Mouse (Mus musculus): ENCODE data around the gene Sdc1. TPM values are rescaled to one million over a fixed set of nuclear protein-coding genes. Genes with fewer than 3 reads are reported as not detected.

The Sdc1 gene
- polyA plus RNA-seq, 1 experiment from 2014 or later = 43.5 TPM

- no peak for ATAC-seq (ENCODE audit: low FRiP score, low read depth)
- H3K4me3 ChIP-seq = no peak overlapping the region
Measured at GRCm38 (mm10) chr12:8786476-8786875, 15.4 kb downstream of the Sdc1 start.

GRCm38 (mm10) chr12:8786984-8787730 is 16.0 kb downstream of the Sdc1 start:
- H3K36me3 ChIP-seq = peaks cover 29% of the 10 kb centered on the region
- no peak for ATAC-seq (ENCODE audit: low FRiP score, low read depth)
- WGBS = 92% methylated on average over 12 of the region's 12 CpGs

More at GRCm38 (mm10) chr12:8786476-8786875, 15.4 kb downstream of the Sdc1 start:
- Histone ChIP-seq H3K36me3 (peaks cover 23% of the 10 kb centered on the region), H3K9ac (no peak overlapping the region), H3K9me3 (no peaks in the 10 kb centered on the region), H3K27me3 (replicated peaks) (no peaks in the 10 kb centered on the region), H3K4me1 (peaks cover 9% of the 10 kb centered on the region; the same call in 1 of the 2 replicates), H3K27ac (no peak overlapping the region), H3K4me2 (replicated peaks) (no peak overlapping the region)
- WGBS = 86% methylated on average over 5 of the region's 5 CpGs

DNA sequence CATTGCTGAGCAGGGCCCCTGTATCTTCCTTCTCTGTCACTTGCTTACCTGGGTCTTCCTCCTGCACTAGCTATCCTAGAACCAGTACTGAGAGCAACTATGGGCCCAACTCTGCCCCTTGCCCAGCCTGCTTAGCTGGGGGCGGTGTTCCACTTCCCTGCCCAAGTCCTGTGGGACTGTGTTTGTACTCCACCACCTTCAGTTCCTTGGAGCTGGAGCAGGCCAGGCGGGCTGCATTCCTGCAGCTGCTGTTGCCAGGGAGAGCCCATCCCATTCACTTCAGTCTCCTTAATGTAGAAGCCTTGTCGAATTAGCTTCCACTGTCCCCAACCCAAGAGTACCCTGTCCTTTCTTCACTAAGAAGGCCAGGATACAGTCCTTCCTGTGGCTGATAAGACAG is 17.3 kb downstream of the Sdc1 start:
- Histone ChIP-seq H3K4me1 (peaks cover 9% of the 10 kb centered on the region; the same call in 1 of the 2 replicates), H3K27me3 (replicated peaks) (no peaks in the 10 kb centered on the region), H3K27ac (no peak overlapping the region), H3K9me3 (no peaks in the 10 kb centered on the region), H3K9ac (no peak overlapping the region), H3K4me3 (no peak overlapping the region), H3K4me2 (replicated peaks) (no peak overlapping the region), H3K36me3 (peaks cover 31% of the 10 kb centered on the region)
- no peak for ATAC-seq (ENCODE audit: low FRiP score, low read depth)
- WGBS = 52% methylated on average over 3 of the region's 3 CpGs

More at GRCm38 (mm10) chr12:8786984-8787730, 16.0 kb downstream of the Sdc1 start:
- Histone ChIP-seq H3K4me3 (no peak overlapping the region), H3K4me2 (replicated peaks) (no peak overlapping the region), H3K9ac (no peak overlapping the region), H3K4me1 (peaks cover 9% of the 10 kb centered on the region; the same call in 1 of the 2 replicates), H3K27me3 (replicated peaks) (no peaks in the 10 kb centered on the region), H3K9me3 (no peaks in the 10 kb centered on the region), H3K27ac (no peak overlapping the region)

DNA sequence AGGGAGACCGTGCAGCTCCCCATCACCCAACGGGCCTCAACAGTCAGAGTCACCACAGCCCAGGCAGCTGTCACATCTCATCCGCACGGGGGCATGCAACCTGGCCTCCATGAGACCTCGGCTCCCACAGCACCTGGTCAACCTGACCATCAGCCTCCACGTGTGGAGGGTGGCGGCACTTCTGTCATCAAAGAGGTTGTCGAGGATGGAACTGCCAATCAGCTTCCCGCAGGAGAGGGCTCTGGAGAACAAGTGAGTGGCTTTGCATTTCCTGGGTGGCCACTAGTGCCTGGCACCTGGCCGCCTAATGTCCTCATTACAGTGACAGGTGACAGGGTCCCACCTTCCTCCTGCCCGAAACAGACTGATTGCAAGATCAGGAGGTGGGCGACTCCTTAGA is 19.5 kb downstream of the Sdc1 start:
- Histone ChIP-seq H3K27ac (no peak overlapping the region), H3K36me3 (peaks cover 52% of the 10 kb centered on the region)
- 91% methylated on average over 12 of the region's 12 CpGs for WGBS

GRCm38 (mm10) chr12:8793410-8794051 is 22.4 kb downstream of the Sdc1 start:
- H3K9me3 ChIP-seq = no peaks in the 10 kb centered on the region
- 91% methylated on average over 2 of the region's 2 CpGs for WGBS
- H3K4me3 ChIP-seq = no peak overlapping the region
- no peak overlapping the region for H3K9ac ChIP-seq
- ATAC-seq (ENCODE audit: low FRiP score, low read depth) = no peak
- H3K4me2 ChIP-seq (replicated peaks) = no peak overlapping the region
- H3K4me1 ChIP-seq = peaks cover 4% of the 10 kb centered on the region; the same call in 1 of the 2 replicates
- no peaks in the 10 kb centered on the region for H3K27me3 ChIP-seq (replicated peaks)
- no peak overlapping the region for H3K27ac ChIP-seq
- H3K36me3 ChIP-seq = peaks cover 52% of the 10 kb centered on the region

More for the DNA sequence above, 19.5 kb downstream of the Sdc1 start:
- Histone ChIP-seq H3K4me1 (peaks cover 6% of the 10 kb centered on the region; the same call in 1 of the 2 replicates), H3K4me2 (replicated peaks) (no peak overlapping the region), H3K9ac (no peak overlapping the region), H3K4me3 (no peak overlapping the region), H3K9me3 (no peaks in the 10 kb centered on the region), H3K27me3 (replicated peaks) (no peaks in the 10 kb centered on the region)
- ATAC-seq (ENCODE audit: low FRiP score, low read depth) = no peak

DNA sequence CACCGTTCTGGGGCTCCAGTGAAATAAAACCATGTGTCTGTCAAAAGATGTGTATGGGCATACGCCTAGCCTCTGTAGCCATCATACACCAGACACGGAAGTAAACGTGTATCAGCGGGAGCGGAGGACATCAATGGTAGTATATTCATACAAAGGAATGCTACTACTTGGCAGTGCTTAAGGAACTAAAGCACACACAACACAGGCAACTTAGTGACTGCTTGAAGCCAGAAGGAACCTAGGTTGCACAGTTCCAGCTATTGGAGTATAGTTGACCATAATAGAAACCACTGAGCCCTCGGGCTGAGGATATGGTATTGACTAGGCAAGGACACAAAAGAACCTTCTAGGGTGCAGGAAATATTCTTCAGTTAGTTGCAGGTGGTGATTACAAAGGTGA is 26.8 kb downstream of the Sdc1 start:
- no peak overlapping the region for H3K4me2 ChIP-seq (replicated peaks)
- 90% methylated on average over 7 of the region's 7 CpGs for WGBS

DNA sequence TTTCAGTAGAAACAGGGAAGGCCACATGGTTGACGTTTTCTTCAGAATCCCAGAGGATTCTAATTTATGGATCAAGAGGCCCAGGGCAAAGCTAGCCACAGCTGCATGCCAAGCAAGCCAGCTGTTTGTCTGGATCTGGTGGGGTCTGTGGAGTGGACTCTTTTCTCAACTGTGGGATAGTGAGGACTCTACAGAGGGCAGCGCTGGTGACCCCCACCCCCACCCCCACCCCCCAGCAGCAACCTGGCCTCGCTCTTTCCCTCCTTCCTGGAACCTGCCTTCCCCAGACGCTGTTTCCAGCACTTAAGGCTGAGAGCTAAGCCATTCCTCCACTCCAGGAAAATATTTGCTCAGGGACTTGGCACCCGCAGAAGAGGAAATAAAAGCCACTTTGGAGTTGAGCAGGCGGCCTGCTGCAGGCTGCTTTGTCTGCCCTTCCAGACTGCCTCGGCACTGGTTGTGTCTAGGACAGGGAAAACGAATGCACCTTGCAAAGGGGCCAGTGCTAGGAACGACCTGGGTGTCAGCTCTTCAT is 27.4 kb downstream of the Sdc1 start:
- Histone ChIP-seq H3K4me1 (0 out of 2 replicates have a peak, but pooled peaks cover 4% of the 10 kb centered on the region), H3K27me3 (replicated peaks) (no peaks in the 10 kb centered on the region), H3K4me2 (replicated peaks) (no peak overlapping the region), H3K9ac (no peak overlapping the region), H3K9me3 (no peaks in the 10 kb centered on the region), H3K27ac (no peak overlapping the region), H3K4me3 (no peak overlapping the region), H3K36me3 (peaks cover 20% of the 10 kb centered on the region)
- ATAC-seq (ENCODE audit: low FRiP score, low read depth) = no peak
- whole genome bisulfite sequencing = 54% methylated on average over 9 of the region's 9 CpGs

More for the DNA sequence above, 26.8 kb downstream of the Sdc1 start:
- H3K36me3 ChIP-seq = peaks cover 22% of the 10 kb centered on the region
- no peak overlapping the region for H3K4me3 ChIP-seq
- no peaks in the 10 kb centered on the region for H3K27me3 ChIP-seq (replicated peaks)
- H3K9me3 ChIP-seq = no peaks in the 10 kb centered on the region
- H3K27ac ChIP-seq = no peak overlapping the region
- H3K4me1 ChIP-seq = 0 out of 2 replicates have a peak, but pooled peaks cover 4% of the 10 kb centered on the region
- no peak overlapping the region for H3K9ac ChIP-seq
- no peak for ATAC-seq (ENCODE audit: low FRiP score, low read depth)

- Histone ChIP-seq H3K36me3 (no peaks in the 10 kb centered on the region), H3K9ac (no peak overlapping the region), H3K27ac (no peak overlapping the region), H3K4me1 (0 out of 2 replicates have a peak, but pooled peaks cover 2% of the 10 kb centered on the region), H3K4me2 (replicated peaks) (no peak overlapping the region), H3K9me3 (no peaks in the 10 kb centered on the region), H3K4me3 (no peak overlapping the region), H3K27me3 (replicated peaks) (no peaks in the 10 kb centered on the region)
- 59% methylated on average over 10 of the region's 10 CpGs for WGBS
- no peak for ATAC-seq (ENCODE audit: low FRiP score, low read depth)
Measured at GRCm38 (mm10) chr12:8803421-8804076, 32.4 kb downstream of the Sdc1 start.

GRCm38 (mm10) chr12:8804077-8804456 is 32.9 kb downstream of the Sdc1 start:
- no peak overlapping the region for H3K4me2 ChIP-seq (replicated peaks)
- no peak overlapping the region for H3K9ac ChIP-seq
- no peak overlapping the region for H3K4me3 ChIP-seq
- H3K4me1 ChIP-seq = no peaks in the 10 kb centered on the region
- H3K9me3 ChIP-seq = no peaks in the 10 kb centered on the region
- H3K27me3 ChIP-seq (replicated peaks) = no peaks in the 10 kb centered on the region
- ATAC-seq (ENCODE audit: low FRiP score, low read depth) = no peak
- WGBS = 88% methylated on average over 3 of the region's 3 CpGs
- H3K36me3 ChIP-seq = no peaks in the 10 kb centered on the region
- no peak overlapping the region for H3K27ac ChIP-seq

GRCm38 (mm10) chr12:8804934-8805722 is 34.0 kb downstream of the Sdc1 start:
- Histone ChIP-seq H3K27ac (no peak overlapping the region), H3K4me1 (no peaks in the 10 kb centered on the region), H3K4me2 (replicated peaks) (no peak overlapping the region), H3K4me3 (no peak overlapping the region), H3K27me3 (replicated peaks) (no peaks in the 10 kb centered on the region), H3K36me3 (no peaks in the 10 kb centered on the region), H3K9ac (no peak overlapping the region), H3K9me3 (no peaks in the 10 kb centered on the region)
- no peak for ATAC-seq (ENCODE audit: low FRiP score, low read depth)
- WGBS = 74% methylated on average over 7 of the region's 7 CpGs

DNA sequence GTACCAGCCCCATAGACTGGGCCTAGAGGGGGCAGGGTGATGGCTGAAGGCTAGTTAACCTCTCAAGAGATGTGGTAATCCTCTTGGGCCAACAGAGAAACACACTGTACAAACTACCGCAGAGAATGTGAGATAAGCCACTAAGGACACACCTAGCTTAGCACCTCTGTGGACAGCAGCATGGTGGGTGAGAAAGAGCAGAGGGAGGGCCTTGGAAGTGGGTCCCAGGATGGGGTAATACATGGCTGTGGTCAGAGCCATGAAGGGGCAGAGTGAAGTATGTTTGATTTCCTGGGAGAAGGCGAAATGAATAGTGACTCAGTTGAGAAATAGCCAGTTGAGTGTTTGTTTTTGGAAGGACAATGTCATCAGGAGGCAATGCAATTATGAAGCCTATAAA is 38.0 kb downstream of the Sdc1 start:
- Histone ChIP-seq H3K36me3 (no peaks in the 10 kb centered on the region), H3K27ac (no peak overlapping the region), H3K27me3 (replicated peaks) (no peaks in the 10 kb centered on the region), H3K4me3 (no peak overlapping the region), H3K4me1 (no peaks in the 10 kb centered on the region), H3K4me2 (replicated peaks) (no peak overlapping the region), H3K9me3 (no peaks in the 10 kb centered on the region), H3K9ac (no peak overlapping the region)
- no peak for ATAC-seq (ENCODE audit: low FRiP score, low read depth)
- WGBS = 92% methylated on average over 2 of the region's 2 CpGs
